Mouse (Mus musculus): ENCODE data around the gene Cyb5d1. TPM values are rescaled to one million over a fixed set of nuclear protein-coding genes. Genes with fewer than 3 reads are reported as not detected.
A peak's percentile ranks its signal among the peaks of the same experiment; 100 is the strongest.

The Cyb5d1 gene
- total RNA-seq (2017), result 35.5 and 37.6 TPM in 2 replicates

- peak; percentile 62 for ATAC-seq (replicated peaks; ENCODE audit: low read depth, poor library complexity, severe bottlenecking)
Observed at GRCm38 (mm10) chr11:69395235-69395633, at the start of gene Cyb5d1, which contains the start of gene Naa38. Gene Cyb5d1, minus strand, starts transcription at chr11:69395631. Gene Naa38, plus strand, starts transcription at chr11:69395487.

- ATAC-seq (replicated peaks; ENCODE audit: low read depth, poor library complexity, severe bottlenecking), result no peak
Observed at GRCm38 (mm10) chr11:69443328-69443727, 47.9 kb upstream of the Cyb5d1 start.

GRCm38 (mm10) chr11:69437291-69437690, 41.9 kb upstream of the Cyb5d1 start:
- ATAC-seq (replicated peaks; ENCODE audit: low read depth, poor library complexity, severe bottlenecking), result no peak

DNA sequence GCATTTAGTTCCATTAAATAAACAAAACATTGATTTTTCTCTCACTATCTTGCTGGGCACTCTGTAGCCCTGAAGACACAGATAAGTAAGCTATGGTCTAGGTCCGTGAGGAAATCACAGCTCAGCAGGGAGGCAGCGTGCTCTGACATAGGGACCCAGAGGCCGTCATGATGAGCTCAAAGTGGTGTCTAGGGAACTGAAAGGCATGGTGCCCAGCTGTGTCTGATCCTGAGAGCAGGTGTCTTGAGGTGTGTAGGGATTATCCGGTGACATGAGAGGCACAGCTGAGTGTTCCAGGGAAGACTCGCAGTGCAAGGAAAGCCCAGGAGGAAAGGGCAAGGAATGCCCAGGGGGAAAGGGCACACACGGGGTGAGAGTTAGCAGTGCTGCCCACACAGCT, 37.8 kb upstream of the Cyb5d1 start:
- no peak for ATAC-seq (replicated peaks; ENCODE audit: low read depth, poor library complexity, severe bottlenecking)

GRCm38 (mm10) chr11:69432640-69432982, 37.2 kb upstream of the Cyb5d1 start:
- no peak for ATAC-seq (replicated peaks; ENCODE audit: low read depth, poor library complexity, severe bottlenecking)

DNA sequence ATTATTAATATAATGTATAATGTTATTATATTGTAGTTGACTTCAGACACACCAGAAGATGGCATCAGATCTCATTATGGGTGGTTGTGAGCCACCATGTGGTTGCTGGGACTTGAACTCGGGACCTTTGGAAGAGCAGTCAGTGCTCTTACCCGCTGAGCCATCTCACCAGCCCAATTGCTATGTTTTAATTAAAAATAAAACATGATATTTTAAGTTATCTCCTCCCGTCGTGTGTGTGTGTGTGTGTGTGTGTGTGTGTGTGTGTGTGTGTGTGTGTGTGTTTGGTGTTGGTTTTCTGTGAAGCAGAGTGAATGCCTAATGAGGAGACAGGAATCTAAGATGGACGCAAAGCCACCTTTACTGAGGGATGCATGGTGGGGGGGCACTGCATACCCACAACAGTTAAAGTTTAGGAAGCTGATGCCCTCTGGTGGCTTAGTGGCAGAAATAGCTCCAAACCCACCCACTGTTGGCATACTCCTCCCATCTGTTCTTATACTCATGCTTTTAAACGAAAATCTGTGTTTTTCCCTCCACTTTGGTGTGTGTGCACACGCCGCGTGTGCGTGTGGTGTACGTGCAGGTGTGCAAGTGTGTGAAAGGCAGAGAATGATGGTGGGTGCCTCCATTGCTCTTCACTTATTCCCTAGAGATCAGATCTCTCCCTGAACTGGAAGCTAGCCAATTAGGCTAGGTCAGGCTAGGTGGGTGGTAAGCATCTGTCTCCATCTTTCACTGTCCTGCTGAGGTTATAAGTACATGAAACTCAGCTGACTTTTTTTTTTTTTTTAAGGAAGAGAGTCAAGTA, 36.6 kb upstream of the Cyb5d1 start:
- peak; percentile 91 for ATAC-seq (replicated peaks; ENCODE audit: low read depth, poor library complexity, severe bottlenecking)

- no peak for ATAC-seq (replicated peaks; ENCODE audit: low read depth, poor library complexity, severe bottlenecking)
Observed at GRCm38 (mm10) chr11:69430631-69431030, 35.2 kb upstream of the Cyb5d1 start.

GRCm38 (mm10) chr11:69429313-69429712, 33.9 kb upstream of the Cyb5d1 start:
- 0 out of 2 replicates have a peak, but pooled peaks have one; percentile 24 for ATAC-seq (replicated peaks; ENCODE audit: low read depth, poor library complexity, severe bottlenecking)

DNA sequence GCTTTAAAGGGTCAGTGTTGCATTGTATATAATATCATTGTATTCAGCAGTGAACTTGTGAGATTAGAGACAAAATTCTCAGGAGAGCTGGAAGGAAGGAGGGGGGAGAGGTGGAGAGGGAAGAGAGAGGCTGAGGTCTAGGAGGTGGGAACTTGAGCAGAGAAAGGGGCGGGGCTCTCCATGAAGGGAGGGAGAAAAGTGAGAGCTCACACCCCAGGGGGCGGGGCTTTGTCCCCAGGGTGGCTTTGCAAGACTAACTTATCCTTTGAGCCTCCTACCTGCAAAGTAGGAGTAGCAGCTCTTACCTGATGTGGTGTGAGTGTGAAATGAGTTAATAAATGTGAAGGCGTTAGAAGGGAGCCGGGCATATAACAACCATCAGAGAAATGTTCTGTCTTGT, 33.3 kb upstream of the Cyb5d1 start:
- peak; percentile 73 for ATAC-seq (replicated peaks; ENCODE audit: low read depth, poor library complexity, severe bottlenecking)

- no peak for ATAC-seq (replicated peaks; ENCODE audit: low read depth, poor library complexity, severe bottlenecking)
Observed at GRCm38 (mm10) chr11:69426246-69426645, 30.8 kb upstream of the Cyb5d1 start.

DNA sequence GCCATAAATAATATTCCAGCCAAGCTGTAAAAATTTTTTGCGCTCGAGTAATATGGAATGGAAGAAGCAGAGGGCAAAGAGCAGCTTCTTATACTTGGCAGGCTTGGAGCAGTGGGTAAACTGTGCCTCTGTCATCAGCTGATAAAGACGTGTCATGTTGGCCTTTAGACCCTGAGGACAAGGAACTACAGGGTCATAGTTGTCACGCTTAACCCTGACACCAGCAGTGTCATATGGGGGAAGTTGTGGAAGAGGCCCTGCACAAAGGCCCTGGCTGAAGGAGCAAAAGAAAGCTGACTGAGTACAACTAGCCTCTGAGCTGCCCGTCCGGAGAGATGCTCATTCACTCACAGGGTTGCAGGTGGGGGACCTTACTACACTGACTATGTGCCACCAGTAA, 28.5 kb upstream of the Cyb5d1 start:
- ATAC-seq (replicated peaks; ENCODE audit: low read depth, poor library complexity, severe bottlenecking), result no peak

- ATAC-seq (replicated peaks; ENCODE audit: low read depth, poor library complexity, severe bottlenecking), result no peak
Observed at GRCm38 (mm10) chr11:69422842-69423241, 27.4 kb upstream of the Cyb5d1 start.

- no peak for ATAC-seq (replicated peaks; ENCODE audit: low read depth, poor library complexity, severe bottlenecking)
Observed at GRCm38 (mm10) chr11:69421131-69421977, 25.9 kb upstream of the Cyb5d1 start.

DNA sequence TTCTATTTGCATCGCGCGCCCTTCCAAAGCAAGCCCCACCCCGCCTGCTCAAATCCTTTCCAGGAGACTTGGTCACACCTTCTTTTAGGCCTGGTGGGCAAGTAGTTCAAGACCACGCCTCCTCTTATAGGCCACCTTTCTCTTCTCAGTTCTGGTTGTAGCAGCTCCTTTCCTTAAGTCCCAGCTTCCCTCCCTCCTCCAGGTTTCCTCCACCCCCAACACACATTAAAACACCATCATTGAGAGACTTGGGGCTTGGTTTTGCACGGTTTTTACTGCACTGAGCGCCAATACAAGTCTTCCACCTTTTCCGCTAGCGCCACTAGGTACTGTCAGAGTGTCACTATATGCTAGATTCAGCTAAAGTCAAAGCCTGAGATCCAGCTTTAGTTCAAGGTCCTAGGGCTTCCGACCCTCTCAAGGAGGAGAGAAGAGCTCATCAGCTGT, 25.1 kb upstream of the Cyb5d1 start:
- ATAC-seq (replicated peaks; ENCODE audit: low read depth, poor library complexity, severe bottlenecking), result no peak

- 0 out of 2 replicates have a peak, but pooled peaks have one; percentile 13 for ATAC-seq (replicated peaks; ENCODE audit: low read depth, poor library complexity, severe bottlenecking)
Observed at GRCm38 (mm10) chr11:69419813-69420553, 24.6 kb upstream of the Cyb5d1 start.

DNA sequence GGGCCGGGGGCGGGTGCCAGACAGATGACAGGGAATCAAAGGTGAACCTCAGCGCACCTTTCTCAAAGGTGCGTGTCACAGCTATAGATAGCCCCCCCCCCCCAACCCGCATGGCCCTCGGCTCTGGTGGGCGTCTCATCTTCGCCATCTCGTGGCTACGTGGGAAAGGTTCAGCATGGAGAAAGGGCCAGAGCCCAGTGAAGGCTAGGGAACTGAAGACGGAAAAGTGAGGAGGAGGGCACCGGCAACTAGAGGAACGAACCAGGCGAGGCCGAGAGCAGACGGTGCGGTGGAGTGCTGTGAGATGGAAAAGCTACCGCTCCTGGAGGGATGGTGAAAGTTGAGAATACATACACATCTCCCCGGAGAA, 24.0 kb upstream of the Cyb5d1 start:
- ATAC-seq (replicated peaks; ENCODE audit: low read depth, poor library complexity, severe bottlenecking), result no peak

GRCm38 (mm10) chr11:69418481-69419442, 23.3 kb upstream of the Cyb5d1 start:
- ATAC-seq (replicated peaks; ENCODE audit: low read depth, poor library complexity, severe bottlenecking), result peak; percentile 66

- ATAC-seq (replicated peaks; ENCODE audit: low read depth, poor library complexity, severe bottlenecking), result peak; percentile 36
Observed at GRCm38 (mm10) chr11:69417449-69418384, 22.3 kb upstream of the Cyb5d1 start.

Data from common myeloid progenitor, adult 5-6 weeks (primary cell).